Mouse (Mus musculus): ENCODE data around the gene Spata5.

Gene Spata5

DNA sequence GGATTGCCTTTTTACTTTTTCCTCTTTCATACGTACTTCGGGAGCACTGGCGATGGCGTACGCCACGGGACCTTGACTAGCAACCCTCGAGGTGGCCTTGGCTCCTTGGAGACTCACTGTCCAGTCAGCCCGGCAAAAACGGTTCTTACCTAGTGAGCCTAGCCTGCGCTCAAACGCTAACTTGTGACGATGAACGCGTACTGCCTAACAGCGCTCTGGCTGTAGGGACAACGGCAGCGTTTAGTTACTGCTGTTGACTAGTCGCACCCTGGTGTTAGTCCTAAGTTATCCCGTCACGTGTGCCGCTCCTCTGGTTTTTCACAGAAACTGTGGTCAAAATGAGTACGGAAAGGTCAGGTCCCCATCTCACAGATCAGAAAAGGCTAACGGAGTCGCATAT, 945 bp downstream of the Spata5 start:
- peak; percentile 64 for DNase-seq (ENCODE audit: low spot score)

DNA sequence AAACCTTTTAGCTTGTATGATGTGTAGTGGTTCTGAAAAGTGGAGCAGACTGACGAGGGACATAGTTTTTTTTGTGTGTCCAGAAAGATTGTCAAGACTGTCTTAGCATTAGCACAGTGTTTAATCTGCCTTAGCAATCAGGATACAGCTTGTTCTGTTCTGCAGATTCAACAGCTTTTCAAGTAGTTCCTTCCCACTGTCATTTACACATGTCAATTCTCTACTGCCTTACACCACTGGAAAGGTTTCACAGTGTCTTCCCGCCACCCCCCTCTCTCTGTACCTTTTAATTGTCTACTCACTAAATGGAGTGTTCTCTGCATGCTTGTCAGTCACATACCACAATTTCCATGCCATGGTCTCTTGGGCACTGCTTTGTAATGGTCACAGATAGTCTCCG, 1.5 kb downstream of the Spata5 start:
- DNase-seq (ENCODE audit: low spot score), result peak; percentile 14

DNA sequence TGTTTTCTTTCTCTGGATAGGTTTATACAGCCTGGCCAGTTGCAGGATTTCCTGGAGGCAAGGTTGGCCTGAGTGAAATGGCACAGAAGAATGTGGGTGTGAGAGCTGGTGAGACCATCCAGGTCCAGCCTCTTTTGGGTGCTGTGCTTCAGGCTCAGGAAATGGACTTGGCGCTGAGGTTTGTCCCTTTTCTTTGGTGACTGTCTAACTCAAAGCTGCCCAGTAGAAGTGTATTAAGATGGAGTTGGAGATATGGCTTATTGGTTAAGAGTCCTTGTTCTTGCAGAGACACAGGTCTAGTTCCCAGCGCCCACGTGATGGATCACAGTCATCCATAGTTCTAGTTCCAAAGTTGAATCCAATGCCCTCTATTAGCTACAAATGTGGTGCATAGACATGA, 6.4 kb downstream of the Spata5 start:
- no peak for DNase-seq (ENCODE audit: low spot score)

DNA sequence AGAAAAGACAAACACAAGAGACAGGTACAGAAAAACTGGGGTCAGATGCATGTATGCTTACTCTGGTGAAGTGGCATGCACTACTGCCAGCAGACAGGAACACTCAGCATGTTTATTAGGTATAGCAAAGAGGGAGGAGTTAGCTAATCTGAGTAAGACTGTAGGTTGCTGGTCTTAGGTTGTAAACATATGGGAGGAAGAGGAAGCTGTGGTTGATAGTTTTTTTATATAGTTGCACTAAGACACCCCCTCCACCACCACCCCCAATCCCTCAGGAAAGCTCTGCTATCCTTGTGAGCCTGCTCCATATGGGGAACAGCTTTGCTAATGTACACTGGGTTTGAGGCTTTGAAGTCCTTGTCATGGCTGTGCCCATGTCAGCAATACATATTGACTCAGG, 10.7 kb downstream of the Spata5 start:
- no peak for DNase-seq (ENCODE audit: low spot score)

DNA sequence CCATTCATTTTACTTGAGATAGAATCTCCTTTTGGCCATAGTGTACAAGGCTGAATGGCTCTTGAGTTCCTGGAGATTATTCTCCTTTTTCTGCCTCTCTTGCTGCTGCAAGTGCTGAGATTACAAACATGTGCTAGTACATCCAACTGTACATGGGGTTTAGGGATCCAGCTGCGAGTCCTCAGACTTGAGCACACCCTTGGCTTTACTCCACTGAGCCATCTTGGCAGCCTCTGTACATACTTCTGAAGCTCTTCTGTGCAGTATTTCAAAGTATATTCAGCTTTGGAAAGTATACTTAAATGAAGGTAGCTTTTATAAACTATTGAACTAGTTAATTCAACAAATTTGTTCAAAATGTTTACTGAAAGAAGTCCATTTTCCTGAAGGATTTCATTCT, 20.1 kb downstream of the Spata5 start:
- DNase-seq (ENCODE audit: low spot score), result no peak

DNA sequence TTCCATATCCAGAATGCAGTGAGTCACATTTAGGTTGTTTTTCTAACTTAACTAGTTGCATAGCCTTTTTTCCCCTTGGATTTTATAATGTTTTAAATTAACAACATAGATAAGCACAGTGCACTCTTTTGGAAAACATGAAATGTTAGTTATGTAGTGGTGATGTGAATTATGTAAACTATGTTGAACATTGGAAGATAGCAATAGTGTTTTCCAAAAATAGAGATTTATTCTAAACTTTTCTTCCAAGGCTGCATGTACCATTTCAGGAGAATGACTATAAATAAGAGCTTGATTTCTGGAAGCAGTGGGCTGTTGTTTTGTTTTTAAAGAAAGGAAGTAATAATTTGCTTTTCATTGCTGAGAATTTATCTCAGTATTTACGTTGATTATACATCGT, 23.7 kb downstream of the Spata5 start:
- DNase-seq (ENCODE audit: low spot score), result no peak

DNA sequence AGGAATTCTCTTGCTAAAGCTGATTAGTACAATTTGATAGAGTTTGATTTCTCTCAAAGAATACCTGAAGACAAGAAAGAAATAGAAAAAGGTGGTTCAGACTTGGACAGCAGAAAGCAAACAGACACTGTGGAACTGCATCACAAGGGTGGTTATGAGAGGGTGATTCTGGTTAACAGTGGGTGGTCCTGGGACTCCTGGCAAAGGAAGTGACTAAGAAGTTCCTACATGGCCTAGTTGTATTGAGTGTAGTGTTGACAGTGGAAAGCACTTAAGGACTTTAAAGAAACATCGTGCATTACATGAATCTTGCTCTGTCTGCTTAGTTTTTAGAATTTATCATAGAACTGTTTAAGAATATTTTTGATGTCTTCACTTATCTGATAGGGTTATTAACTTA, 36.3 kb downstream of the Spata5 start:
- no peak for DNase-seq (ENCODE audit: low spot score)

DNA sequence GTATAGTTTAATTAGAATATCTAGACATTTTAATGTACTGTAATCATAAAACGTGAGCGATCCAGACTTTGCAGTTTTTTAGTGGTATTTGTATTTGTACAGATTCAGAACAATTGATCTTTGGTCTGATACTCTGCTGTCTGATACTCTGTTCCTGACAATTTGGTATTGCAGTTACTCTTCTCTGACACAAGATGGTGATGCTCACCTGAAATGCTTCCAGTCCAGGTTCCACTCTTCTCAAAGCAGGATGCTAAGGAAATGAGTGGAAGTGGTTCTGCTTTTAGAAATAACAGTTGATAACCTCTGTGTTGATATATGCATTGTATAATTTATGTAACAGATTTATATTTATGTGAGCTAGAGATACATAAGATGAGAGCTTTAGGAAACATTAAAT, 48.5 kb downstream of the Spata5 start:
- peak; percentile 44 for DNase-seq (ENCODE audit: low spot score)

DNA sequence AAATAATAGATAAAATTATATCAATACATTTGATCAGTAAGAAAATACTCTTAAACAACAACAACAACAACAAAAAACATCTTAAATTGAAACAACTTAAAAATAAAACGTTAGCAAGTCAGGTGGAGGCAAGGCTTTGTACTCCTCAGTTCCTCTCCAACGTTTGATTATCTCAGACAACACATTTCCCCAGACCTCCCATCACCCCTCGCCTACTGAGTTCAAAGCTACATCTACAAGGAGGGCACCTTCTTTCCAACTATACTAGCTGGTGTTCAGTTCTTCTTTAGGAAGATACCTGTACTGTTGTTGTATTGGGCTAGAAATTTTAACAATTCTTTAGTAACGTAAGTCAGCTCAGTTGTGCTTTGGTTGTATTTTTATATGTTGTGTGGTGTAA, 49.7 kb downstream of the Spata5 start:
- no peak for DNase-seq (ENCODE audit: low spot score)

DNA sequence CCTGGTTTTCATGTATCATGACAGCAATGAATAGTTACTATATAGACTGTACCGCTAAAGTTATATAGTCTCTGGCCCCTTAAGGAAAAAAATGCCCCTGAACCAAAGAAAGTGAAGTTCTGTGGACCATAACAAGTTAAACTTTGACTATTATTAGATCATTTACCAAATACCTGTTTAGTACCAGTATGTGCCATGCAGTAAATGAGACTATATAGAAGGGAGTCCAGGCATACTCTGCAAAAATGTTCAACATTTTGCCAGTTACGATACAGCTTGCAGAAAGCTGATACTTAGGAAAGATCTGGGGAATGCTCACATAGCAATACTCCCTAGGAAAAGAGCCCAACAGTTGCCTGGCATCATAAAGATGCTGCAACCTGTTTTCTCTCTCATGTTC, 51.2 kb downstream of the Spata5 start:
- no peak for DNase-seq (ENCODE audit: low spot score)

DNA sequence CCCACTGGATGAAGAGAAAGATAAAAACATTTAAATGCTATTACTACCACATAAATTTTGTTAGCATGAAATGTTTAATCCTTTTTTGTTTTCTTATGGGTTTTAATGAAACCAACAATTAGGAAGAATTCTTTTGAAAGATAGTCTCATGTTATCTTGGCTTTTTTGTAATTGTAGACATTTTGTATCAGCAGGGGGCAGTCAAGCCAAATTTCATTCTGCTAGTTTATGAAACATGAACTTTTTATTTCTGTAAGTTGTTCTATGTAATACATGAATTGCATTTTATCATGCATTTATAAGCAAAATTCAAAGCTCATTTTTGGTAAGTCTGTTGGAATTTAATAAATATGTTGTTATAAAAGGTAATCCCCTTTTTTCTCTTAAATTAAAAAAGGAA, 52.8 kb downstream of the Spata5 start:
- peak; percentile 13 for DNase-seq (ENCODE audit: low spot score)

DNA sequence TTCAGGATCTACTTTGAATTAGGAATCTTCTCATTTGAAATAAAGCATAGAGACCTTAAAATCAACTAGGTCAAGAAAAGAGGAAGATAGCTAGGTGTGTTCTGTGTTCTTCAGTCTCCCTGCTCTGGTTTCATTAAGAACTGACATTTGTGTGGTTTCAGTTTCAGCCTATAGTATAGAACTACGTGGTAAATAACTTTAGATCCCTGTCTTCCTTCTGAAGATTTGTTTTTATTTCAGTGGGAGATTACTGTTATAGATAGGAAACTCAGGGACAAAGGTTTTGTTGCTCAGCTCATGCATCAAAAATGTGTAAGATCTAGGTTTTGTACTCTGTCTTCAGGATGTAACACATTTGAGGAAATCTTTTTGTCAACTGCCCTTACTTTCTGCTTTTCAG, 56.8 kb downstream of the Spata5 start:
- DNase-seq (ENCODE audit: low spot score), result no peak

DNA sequence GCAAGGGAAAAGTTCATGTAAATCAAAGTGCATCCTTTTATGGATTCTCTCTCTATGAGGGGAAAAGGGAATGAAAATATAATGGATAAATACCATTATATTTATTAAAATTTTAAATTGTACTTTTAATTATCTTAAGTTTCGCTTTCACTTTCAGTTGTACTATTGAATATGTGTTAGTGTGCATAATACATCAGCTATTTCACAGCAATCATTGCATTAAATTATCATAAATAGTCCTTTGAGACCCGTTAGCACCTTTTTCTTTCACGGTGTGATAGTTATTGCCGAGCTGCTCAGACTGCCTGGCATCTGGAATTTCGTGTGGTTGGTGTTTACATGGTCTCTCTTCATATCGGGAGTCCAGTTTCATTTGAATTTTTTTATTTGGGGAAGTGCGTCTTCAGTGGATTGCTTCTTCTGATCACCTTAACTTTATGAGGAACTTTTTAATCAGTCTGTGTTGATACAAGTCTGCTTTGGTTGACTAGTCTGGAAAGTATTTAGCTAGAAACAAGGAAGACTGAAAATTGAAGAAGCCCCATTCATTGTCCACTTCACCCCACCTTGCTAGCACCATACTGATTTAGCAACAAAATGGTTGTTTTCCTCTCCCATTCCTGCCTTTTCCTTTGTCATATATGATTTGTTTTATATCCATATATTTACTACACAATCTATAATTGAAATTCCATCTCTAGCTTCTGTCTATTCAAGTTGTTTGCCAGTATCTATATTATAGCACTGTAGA, 57.9 kb downstream of the Spata5 start:
- no peak for DNase-seq (ENCODE audit: low spot score)

DNA sequence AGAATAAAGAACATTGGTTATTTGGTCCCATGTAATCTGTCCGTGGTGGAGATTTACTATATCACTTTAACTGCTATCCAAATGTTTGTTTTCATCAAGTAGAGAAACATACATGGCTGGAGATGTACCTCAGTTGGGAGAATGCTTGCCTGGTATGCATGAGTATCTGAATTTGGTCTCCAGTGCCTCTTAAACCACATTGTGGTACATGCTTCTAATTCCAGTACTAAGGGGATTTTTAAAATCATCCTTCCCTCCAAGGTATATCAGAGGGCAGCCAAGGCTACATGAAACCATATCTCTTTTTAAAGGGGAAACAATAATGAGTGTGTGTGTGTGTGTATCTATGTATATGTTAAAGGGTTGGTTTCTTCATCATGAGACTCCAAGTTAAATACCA, 60.1 kb downstream of the Spata5 start:
- DNase-seq (ENCODE audit: low spot score), result no peak

DNA sequence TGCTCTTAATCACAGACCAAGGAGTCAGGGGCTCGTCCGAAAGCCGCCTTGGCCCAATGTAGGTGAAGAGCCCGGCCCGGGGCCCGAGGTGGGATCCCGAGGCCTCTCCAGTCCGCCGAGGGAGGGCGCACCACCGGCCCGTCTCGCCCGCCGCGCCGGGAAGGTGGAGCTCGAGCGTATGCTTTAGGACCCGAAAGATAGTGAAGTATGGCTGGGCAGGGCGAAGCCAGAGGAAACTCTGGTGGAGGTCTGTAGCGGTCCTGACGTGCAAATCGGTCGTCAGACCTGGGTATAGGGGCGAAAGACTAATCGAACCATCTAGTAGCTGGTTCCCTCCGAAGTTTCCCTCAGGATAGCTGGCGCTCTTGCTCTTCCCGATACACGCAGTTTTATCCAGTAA, 61.6 kb downstream of the Spata5 start:
- no peak for DNase-seq (ENCODE audit: low spot score)

DNA sequence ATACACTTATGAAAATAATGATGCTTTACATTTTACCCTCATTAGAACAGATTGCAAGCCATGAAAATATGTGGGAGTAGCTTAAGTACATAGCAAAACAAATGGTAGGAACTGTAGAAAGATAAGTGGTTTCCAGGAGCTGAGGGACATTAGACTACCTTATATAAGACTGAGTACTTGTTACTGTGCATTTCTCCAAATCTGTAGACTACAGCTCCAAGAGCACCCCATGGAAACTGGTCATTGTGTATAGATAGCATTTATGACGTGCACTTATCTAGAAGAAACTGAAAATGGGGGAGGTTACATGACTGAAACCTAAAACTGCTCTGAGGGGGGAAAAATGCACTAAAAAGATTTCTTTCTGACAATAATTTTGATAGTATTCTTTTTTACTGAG, 63.0 kb downstream of the Spata5 start:
- DNase-seq (ENCODE audit: low spot score), result no peak

DNA sequence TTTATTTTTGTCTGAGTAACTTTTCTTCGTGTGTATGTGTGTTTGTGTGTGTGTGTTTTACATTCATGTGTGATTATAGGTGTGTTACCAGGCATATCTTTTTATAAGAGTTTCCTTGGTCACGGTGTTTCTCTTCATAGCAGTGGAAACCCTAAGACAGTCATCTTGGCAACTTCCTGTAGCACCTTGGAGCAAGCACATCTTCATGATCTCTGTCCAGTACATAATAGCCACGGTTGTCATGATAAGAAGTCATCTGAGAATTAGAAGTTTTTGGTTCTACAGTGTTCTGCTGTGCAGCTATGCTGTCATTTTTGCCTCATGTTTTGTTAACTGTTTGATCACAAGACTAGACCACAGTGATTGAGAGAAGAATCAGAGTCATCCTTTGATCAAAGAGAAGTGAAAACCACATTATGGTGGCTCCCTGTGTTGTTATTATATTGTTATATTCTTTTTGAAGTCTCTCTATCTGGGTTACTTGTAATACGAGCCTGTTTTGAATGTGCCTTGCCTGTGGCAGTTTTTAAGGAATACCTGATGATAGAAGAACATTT, 64.1 kb downstream of the Spata5 start:
- DNase-seq (ENCODE audit: low spot score), result no peak

DNA sequence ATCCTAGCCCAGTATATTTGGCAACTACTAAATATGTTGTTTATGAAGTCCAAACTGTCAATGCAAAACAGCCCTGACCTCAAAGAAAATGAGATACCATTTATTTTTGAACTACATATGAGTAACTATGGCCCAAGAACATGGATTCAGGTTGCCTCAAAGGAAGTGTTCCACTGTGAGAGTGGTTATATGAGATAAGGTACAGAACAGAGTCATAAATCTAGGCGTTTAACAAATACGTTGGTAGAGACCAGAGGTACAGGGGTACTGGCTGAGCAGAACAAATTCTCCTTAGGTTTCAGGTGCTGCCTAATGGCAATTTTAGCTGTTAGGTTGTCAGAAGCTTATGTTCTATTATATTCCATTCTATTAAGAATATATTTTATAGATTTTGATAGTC, 67.9 kb downstream of the Spata5 start:
- DNase-seq (ENCODE audit: low spot score), result no peak

DNA sequence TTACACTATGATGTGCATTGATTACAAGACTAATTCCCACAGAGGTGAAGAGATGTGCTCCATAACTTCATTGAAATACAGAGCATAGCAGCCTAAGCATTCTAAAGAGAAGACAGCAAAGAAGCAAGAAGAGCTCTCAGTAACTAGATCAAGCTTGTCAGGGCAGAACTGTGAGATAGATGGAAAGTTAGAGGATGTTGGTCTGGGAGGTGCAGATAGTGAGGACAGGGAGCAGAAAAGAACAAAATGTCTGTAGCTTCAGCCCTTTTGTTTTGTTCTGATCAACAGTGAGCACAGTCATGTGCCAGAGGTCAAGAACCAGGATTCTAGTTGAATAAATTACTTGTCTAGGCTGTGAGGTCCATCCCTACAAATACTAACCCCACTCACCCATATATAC, 68.5 kb downstream of the Spata5 start:
- no peak for DNase-seq (ENCODE audit: low spot score)

DNA sequence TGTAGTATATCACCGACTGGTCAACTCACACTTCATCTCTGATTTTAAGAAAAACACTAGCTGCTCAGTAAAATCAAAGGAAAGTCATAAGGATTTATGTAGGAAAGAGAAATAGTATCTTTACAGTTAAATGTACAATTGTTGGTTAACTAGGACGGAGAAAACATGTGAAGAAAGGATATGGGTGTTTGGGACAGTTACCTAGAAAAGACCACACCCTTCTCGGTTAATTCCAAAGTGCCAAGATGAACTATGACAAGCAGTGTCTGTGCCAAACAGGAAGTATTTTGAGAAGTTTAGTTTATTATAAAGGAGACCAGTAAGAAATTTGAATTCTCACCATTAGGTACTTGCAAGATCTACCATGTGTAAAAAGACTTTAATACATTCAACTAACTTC, 70.3 kb downstream of the Spata5 start:
- no peak for DNase-seq (ENCODE audit: low spot score)

DNA sequence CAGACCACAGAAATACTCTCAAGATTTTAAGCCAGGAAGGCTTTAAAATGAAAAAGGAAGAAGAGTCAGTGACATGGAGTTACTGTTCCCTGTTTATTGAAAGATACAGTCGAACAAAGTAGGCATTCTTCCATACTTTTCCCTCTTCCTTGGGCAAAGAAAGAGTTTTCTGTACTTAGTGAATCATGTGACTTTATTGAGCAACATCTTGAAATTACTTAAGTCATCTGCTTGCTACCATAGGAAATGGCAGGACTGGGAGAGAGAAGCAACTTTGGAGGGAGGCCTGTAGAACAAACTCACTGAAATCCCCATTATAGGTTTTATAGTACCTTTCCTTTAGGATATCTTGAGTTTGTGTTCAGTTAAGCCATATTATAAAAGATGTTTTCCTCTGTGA, 81.2 kb downstream of the Spata5 start:
- DNase-seq (ENCODE audit: low spot score), result no peak

DNA sequence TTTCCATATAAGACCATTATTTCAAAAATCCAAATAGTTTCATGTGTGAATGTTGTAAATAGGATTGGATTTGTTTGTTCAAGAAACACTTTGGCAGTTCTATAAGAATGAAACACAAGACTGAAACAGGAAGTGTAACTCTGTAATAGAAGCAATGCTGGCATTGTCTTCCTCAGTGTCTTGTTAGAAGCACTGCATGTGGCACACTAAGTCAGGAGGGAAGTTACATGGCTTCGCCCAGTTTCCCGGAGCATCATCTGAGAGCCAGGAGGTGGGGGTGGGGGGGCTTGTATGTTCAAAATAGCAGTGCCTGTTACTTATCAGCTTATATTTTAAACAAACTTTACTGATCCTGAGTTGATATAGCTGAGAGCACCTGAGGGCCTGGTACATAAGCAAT, 82.9 kb downstream of the Spata5 start:
- DNase-seq (ENCODE audit: low spot score), result no peak

DNA sequence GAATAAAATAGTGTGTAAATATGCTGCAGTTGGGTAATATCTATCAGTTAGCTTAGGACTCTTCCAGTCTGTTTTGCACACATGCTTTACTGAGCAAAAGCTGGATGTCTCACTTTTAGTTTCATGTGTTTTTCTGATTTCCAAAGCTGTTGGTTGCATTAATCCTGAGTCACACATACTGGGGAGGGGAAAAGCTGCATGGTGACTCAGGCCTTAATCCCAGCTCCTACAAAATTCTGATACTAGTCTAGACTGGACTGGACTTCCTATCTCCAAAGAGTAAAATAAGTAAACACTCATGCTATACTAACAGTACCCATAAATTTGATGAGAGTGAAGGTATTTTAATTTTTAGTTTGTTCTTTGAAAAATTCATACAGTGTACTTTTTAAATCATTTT, 84.2 kb downstream of the Spata5 start:
- no peak for DNase-seq (ENCODE audit: low spot score)
